Mouse (Mus musculus) intestine, embryonic 16.5 days (tissue): ENCODE results near the gene Map4k4. TPM values are rescaled to one million over a fixed set of nuclear protein-coding genes. Genes with fewer than 3 reads are reported as not detected.

Source experiments
- ATAC-seq: fragments of 200-750 bp; cut with Nextera tagmentation; 2 replicates; pipeline ENCODE4 v1.8.0; 2017; ENCODE audit warnings: moderate TSS enrichment, moderate library complexity
- H3K27ac ChIP-seq: fragments of 300-500 bp; sonication (generic); 2 replicates; pipeline ENCODE4 v1.5.1; 2014; ENCODE audit warnings: mild to moderate bottlenecking, low read length
- H3K27me3 ChIP-seq: fragments of 300-500 bp; sonication (generic); replicated peaks from 2 replicates; pipeline ENCODE4 v1.6.1; 2014; ENCODE audit warnings: low read length, control low read depth, mixed read lengths; ENCODE audit not compliant: control insufficient read depth, insufficient read depth
- H3K36me3 ChIP-seq: fragments of 300-500 bp; sonication (generic); 2 replicates; pipeline ENCODE4 v1.6.1; 2014; ENCODE audit warnings: low read length, control low read depth; ENCODE audit not compliant: control insufficient read depth, insufficient read depth
- H3K4me1 ChIP-seq: fragments of 300-500 bp; sonication (generic); 2 replicates; pipeline ENCODE4 v1.6.1; 2014; ENCODE audit warnings: low read length, control low read depth, mixed read lengths; ENCODE audit not compliant: control insufficient read depth, insufficient read depth
- H3K4me2 ChIP-seq: fragments of 300-500 bp; sonication (generic); 2 replicates; pipeline ENCODE4 v1.6.1; 2014; ENCODE audit warnings: low read depth, low read length, control low read depth
- H3K4me3 ChIP-seq: fragments of 300-500 bp; sonication (generic); 2 replicates; pipeline ENCODE4 v1.5.1; 2014; ENCODE audit warnings: mild to moderate bottlenecking, low read length
- H3K9ac ChIP-seq: fragments of 300-500 bp; sonication (generic); 2 replicates; pipeline ENCODE4 v1.6.1; 2014; ENCODE audit warnings: low read depth, low read length
- H3K9me3 ChIP-seq: fragments of 300-500 bp; sonication (generic); 2 replicates; pipeline ENCODE4 v1.6.1; 2016; ENCODE audit warnings: low read length, control low read depth; ENCODE audit not compliant: control insufficient read depth
- WGBS: fragments of 180-500 bp; shearing (Covaris S2); extraction: QIAGEN DNeasy Blood & Tissue Kit; methylation state at CpG from one replicate; pipeline ENCODE4 v1.1.7; 2014; 5-methylcytosine and 5-hydroxymethylcytosine counted together
- polyA plus RNA-seq: library from polyadenylated mRNA; unstranded; fragments of >200 nt; fragmentation: Nextera tagmentation; extraction: Ambion mirVana; gene quantifications from 2 replicates; pipeline ENCODE4 v1.2.1, GENCODE M21; 2015

Map4k4 gene
- polyA plus RNA-seq, 1 experiment from 2014 or later = 10.1 TPM

- H3K4me2 ChIP-seq = no peak overlapping the region
- no peak for ATAC-seq
- H3K4me1 ChIP-seq = no peaks in the 10 kb centered on the region
- H3K27ac ChIP-seq = no peak overlapping the region
- no peak overlapping the region for H3K4me3 ChIP-seq
- no peaks in the 10 kb centered on the region for H3K36me3 ChIP-seq
- H3K27me3 ChIP-seq = no peaks in the 10 kb centered on the region
- H3K9ac ChIP-seq = no peak overlapping the region
- no peaks in the 10 kb centered on the region for H3K9me3 ChIP-seq
- WGBS = 90% methylated on average over 8 of the region's 8 CpGs
Measured at GRCm38 (mm10) chr1:40064508-40064907, 163.8 kb downstream of the Map4k4 start.

- ATAC-seq = no peak
- H3K4me3 ChIP-seq = no peak overlapping the region
- no peaks in the 10 kb centered on the region for H3K36me3 ChIP-seq
- H3K27me3 ChIP-seq = no peaks in the 10 kb centered on the region
- H3K9ac ChIP-seq = no peak overlapping the region
- H3K9me3 ChIP-seq = no peaks in the 10 kb centered on the region
- no peaks in the 10 kb centered on the region for H3K4me1 ChIP-seq
- no peak overlapping the region for H3K27ac ChIP-seq
- 78% methylated on average over 4 of the region's 4 CpGs for WGBS
- H3K4me2 ChIP-seq = no peak overlapping the region
Measured at GRCm38 (mm10) chr1:40072558-40072957, 171.8 kb downstream of the Map4k4 start.

- H3K27ac ChIP-seq = no peak within 1 kb of the TSS
- H3K9ac ChIP-seq = no peak within 1 kb of the TSS
- no peak for ATAC-seq
- no peak within 1 kb of the TSS for H3K4me3 ChIP-seq
- H3K9me3 ChIP-seq = no peaks in the 10 kb centered on the region
- no peaks in the 10 kb centered on the region for H3K27me3 ChIP-seq
- no peaks in the 10 kb centered on the region for H3K4me1 ChIP-seq
- H3K36me3 ChIP-seq = no peaks in the 10 kb centered on the region
- H3K4me2 ChIP-seq = no peak within 1 kb of the TSS
- WGBS = 91% methylated on average over 5 of the region's 5 CpGs
Measured at GRCm38 (mm10) chr1:40073779-40074178, 173.1 kb downstream of the Map4k4 start, which contains the start of gene Il1r2. Gene Il1r2 (plus strand): TSS chr1:40074079.

Other genes with a start within 250 kb of the Map4k4 start
- gene Creg2, start 249.4 kb upstream of the Map4k4 start, polyA plus RNA-seq = 0.18 and 0.22 TPM in 2 replicates
- gene Rfx8, start 179.9 kb upstream of the Map4k4 start, polyA plus RNA-seq = 0.18 TPM in 1 of 2 replicates, not detected in the other
- gene Gm3646, start 95.6 kb upstream of the Map4k4 start, polyA plus RNA-seq = not detected in 2 replicates
- 1.5 and 2.0 TPM in 2 replicates for gene Il1r2, start 173.2 kb downstream of the Map4k4 start, polyA plus RNA-seq